Mouse (Mus musculus) cortical plate, adult 2 months (tissue): Measurements from ENCODE around the gene Icam2.

Experiments
- CTCF ChIP-seq: fragments of 200-500 bp; IDR thresholded peaks from 2 replicates; pipeline ENCODE4 v1.5.1; 2011; ENCODE audit warnings: mild to moderate bottlenecking, control low read depth, low read length; ENCODE audit not compliant: insufficient read depth; ENCODE audit errors: extremely low read depth
- POLR2A ChIP-seq: fragments of 200-500 bp; IDR thresholded peaks from 2 replicates; pipeline ENCODE4 v1.6.1; 2011; ENCODE audit warnings: mild to moderate bottlenecking, low read length, control low read depth; ENCODE audit not compliant: insufficient read depth; ENCODE audit errors: extremely low read depth

DNA sequence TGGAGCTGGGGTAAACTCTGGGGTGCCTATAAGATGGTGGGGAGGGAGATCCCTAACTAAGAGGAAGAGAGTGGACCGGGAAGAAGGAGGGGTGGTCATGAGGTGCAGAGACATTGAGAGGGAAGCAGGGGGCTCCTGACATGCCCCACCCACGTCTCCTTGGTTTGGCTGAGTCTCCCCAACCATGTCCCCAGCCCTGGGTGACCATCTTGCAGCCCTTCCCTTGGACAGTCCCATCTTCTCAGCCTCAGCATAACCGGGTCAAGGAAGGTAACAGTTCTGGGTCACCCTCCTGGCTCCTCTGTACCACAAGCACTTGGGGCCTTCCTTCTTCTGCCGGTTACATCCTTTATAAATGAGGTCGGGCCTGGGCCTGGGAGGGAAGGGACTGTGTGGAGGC, 12.9 kb downstream of the Icam2 start:
- TF ChIP-seq CTCF: no peak
- TF ChIP-seq POLR2A: no peak
